Mouse (Mus musculus) midbrain, postnatal 0 days (tissue): Measurements from ENCODE around the gene Tppp2. TPM values are rescaled to one million over a fixed set of nuclear protein-coding genes. Genes with fewer than 3 reads are reported as not detected.

Source experiments
- ATAC-seq: fragments of 200-750 bp; cut with Nextera tagmentation; 2 replicates; pipeline ENCODE4 v1.8.0; 2017; ENCODE audit warnings: moderate number of reproducible peaks, mild to moderate bottlenecking, moderate TSS enrichment, moderate library complexity; ENCODE audit not compliant: low FRiP score
- DNase-seq: peaks from one replicate; pipeline ENCODE4 v3.0.0-alpha.2; 2015; ENCODE audit warnings: low spot score
- H3K27ac ChIP-seq: fragments of 300-500 bp; sonication (generic); 2 replicates; pipeline ENCODE4 v1.5.1; 2014; ENCODE audit warnings: low read depth, mild to moderate bottlenecking, low read length, mixed read lengths
- H3K27me3 ChIP-seq: fragments of 300-500 bp; sonication (generic); 2 replicates; pipeline ENCODE4 v1.6.1; 2014; ENCODE audit warnings: low read length, control low read depth, mixed read lengths; ENCODE audit not compliant: insufficient read depth
- H3K36me3 ChIP-seq: fragments of 300-500 bp; sonication (generic); 2 replicates; pipeline ENCODE4 v1.6.1; 2014; ENCODE audit warnings: low read length, control low read depth, mixed read lengths; ENCODE audit not compliant: insufficient read depth
- H3K4me1 ChIP-seq: fragments of 300-500 bp; sonication (generic); 2 replicates; pipeline ENCODE4 v1.6.1; 2014; ENCODE audit warnings: mild to moderate bottlenecking, control low read depth, antibody characterized with exemption, low read length, mixed read lengths; ENCODE audit not compliant: insufficient read depth
- H3K4me2 ChIP-seq: fragments of 300-500 bp; sonication (generic); 2 replicates; pipeline ENCODE4 v1.6.1; 2014; ENCODE audit warnings: low read depth, mild to moderate bottlenecking, low read length, mixed read lengths; ENCODE audit not compliant: poor library complexity, severe bottlenecking
- H3K4me3 ChIP-seq: fragments of 300-500 bp; sonication (generic); 2 replicates; pipeline ENCODE4 v1.5.1; 2014; ENCODE audit warnings: low read depth, mild to moderate bottlenecking, low read length, moderate library complexity
- H3K9ac ChIP-seq: fragments of 300-500 bp; sonication (generic); replicated peaks from 2 replicates; pipeline ENCODE4 v1.6.1; 2014; ENCODE audit warnings: mild to moderate bottlenecking, low read length, moderate library complexity, mixed read lengths; ENCODE audit not compliant: poor library complexity, severe bottlenecking
- H3K9me3 ChIP-seq: fragments of 300-500 bp; sonication (generic); 2 replicates; pipeline ENCODE4 v1.6.1; 2016; ENCODE audit warnings: low read length, control low read depth
- CTCF ChIP-seq: IDR thresholded peaks from 2 replicates; pipeline ENCODE4 v1.5.1; 2016; ENCODE audit warnings: antibody characterized with exemption, mild to moderate bottlenecking
- WGBS: fragments of 180-500 bp; shearing (Covaris S2); extraction: QIAGEN DNeasy Blood & Tissue Kit; methylation state at CpG from one replicate; pipeline ENCODE4 v1.1.7; 2014; 5-methylcytosine and 5-hydroxymethylcytosine counted together
- polyA plus RNA-seq: library from polyadenylated mRNA; unstranded; fragments of >200 nt; fragmentation: Nextera tagmentation; extraction: Ambion mirVana; gene quantifications from 2 replicates; pipeline ENCODE4 v1.2.1, GENCODE M21; 2015
- total RNA-seq: library from RNA; depleted of rRNA; stranded (reverse); fragments of >200 nt; gene quantifications from 2 replicates; pipeline ENCODE4 v1.2.3, GENCODE M21; 2014; rRNA removed

The Tppp2 gene
- total and polyA plus RNA-seq, 2 experiments from 2014 or later, result not detected

DNA sequence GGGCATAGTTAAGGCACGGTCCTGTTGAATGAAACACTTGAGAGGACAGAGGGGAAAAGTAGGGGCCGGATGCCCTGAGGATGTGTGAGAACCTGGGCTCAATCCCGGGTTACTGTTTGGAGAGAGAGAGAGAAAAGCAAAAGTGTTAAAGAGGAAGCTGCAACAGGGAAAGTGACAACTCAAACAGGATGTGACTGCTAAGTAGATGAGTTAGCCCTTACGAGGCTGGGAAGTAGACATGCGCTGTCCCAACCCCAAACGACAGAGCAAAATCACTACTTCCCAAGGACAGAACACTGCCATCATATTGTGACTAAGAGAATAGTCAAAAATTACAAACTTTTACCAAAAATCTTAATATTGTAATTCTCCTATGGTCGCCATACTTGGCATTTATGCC, 24.0 kb downstream of the Tppp2 start:
- H3K9me3 ChIP-seq, result no peaks in the 10 kb centered on the region

DNA sequence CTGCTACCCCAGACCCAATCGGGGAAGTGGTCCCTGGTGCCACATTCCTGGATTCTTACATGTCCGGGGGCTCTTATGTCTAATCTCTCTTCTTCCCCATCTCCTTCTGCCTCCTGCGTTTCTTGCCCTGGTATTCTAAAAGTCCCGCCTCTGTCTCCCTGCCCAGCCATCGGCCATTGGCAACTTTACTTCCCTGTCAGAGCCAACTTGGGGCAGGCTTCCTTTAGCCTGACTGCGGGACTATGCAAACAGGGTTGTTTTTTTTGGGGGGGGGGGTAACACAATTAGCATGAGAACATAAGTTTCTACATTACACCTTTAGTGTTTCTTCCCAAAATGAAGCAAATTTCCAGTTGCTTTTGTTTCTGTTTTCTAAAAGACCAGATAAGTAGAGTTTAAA, 25.1 kb downstream of the Tppp2 start:
- ATAC-seq (no peak), DNase-seq (no peak)
- H3K9me3 ChIP-seq, result no peaks in the 10 kb centered on the region
- no peak overlapping the region for H3K4me2 ChIP-seq
- no peaks in the 10 kb centered on the region for H3K36me3 ChIP-seq
- H3K9ac ChIP-seq, result no peak overlapping the region
- 79% methylated on average over 6 of the region's 6 CpGs for WGBS
- H3K27me3 ChIP-seq, result no peaks in the 10 kb centered on the region
- H3K27ac ChIP-seq, result no peak overlapping the region
- no peak overlapping the region for H3K4me3 ChIP-seq
- no peak for TF ChIP-seq CTCF
- H3K4me1 ChIP-seq, result no peaks in the 10 kb centered on the region

More for the DNA sequence above, 24.0 kb downstream of the Tppp2 start:
- 74% methylated on average over 7 of the region's 7 CpGs for WGBS
- Histone ChIP-seq H3K9ac (no peak overlapping the region), H3K4me1 (no peaks in the 10 kb centered on the region), H3K4me3 (no peak overlapping the region), H3K36me3 (no peaks in the 10 kb centered on the region), H3K27me3 (no peaks in the 10 kb centered on the region), H3K4me2 (no peak overlapping the region), H3K27ac (no peak overlapping the region)
- DNase-seq (no peak), ATAC-seq (no peak)
- TF ChIP-seq CTCF, result no peak

DNA sequence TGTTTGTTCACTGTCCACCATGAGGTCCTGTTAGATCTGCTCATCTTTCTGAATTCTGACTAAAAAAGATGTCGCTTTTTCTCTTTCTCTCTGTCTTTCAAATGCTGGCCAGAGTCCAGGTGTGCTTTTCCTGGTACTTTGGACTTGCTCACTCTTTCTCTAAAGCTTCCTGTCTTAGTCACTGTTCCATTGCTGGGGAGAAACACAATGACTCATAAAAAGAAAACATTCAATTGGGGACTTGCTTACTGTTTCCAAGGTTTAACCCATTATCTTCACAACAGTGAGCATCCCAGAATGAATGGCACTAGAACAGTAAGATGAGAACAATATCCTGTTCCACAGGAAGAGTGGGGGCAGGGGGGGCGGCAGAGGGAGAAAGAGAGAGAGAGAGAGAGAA, 42.1 kb downstream of the Tppp2 start:
- Histone ChIP-seq H3K4me1 (no peaks in the 10 kb centered on the region), H3K27me3 (no peaks in the 10 kb centered on the region), H3K27ac (no peak overlapping the region), H3K36me3 (no peaks in the 10 kb centered on the region), H3K4me2 (no peak overlapping the region), H3K4me3 (no peak overlapping the region), H3K9me3 (no peaks in the 10 kb centered on the region), H3K9ac (no peak overlapping the region)
- WGBS, result 89% methylated on average over 2 of the region's 2 CpGs
- TF ChIP-seq CTCF, result no peak
- no peak for ATAC-seq
- no peak for DNase-seq

DNA sequence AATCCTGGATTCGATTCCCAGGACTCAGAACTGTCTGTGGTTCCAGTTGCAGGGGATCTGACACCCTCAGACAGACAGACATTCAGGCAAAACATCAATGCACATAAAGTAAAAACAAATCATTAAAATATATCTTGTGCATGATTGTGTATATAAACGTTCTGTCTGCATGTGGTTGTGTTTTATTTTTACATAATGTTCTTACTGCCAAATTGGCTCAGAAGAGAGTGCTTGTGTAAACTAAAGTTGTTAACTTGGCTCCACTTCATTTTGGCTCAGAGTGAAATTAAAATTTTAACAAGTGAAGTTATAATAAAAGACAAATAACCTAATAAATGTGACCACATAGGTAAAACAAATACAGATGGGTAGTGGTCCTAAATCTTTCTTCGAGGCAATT, 49.2 kb downstream of the Tppp2 start:
- H3K9ac ChIP-seq, result no peak overlapping the region
- H3K27ac ChIP-seq, result no peak overlapping the region
- H3K4me3 ChIP-seq, result no peak overlapping the region
- WGBS, result 88% methylated on average over 3 of the region's 3 CpGs
- no peak overlapping the region for H3K4me2 ChIP-seq
- H3K27me3 ChIP-seq, result no peaks in the 10 kb centered on the region
- H3K9me3 ChIP-seq, result no peaks in the 10 kb centered on the region
- ATAC-seq (no peak), DNase-seq (no peak)
- no peaks in the 10 kb centered on the region for H3K4me1 ChIP-seq
- no peaks in the 10 kb centered on the region for H3K36me3 ChIP-seq
- no peak for TF ChIP-seq CTCF

Other genes with a start within 250 kb of the Tppp2 start
- not detected in 2 replicates for gene Gm17079, start 223.0 kb upstream of the Tppp2 start, total RNA-seq
- gene Gm17079, start 223.0 kb upstream of the Tppp2 start, polyA plus RNA-seq, result not detected in 2 replicates
- not detected in 2 replicates for gene Gm5800, start 201.2 kb upstream of the Tppp2 start, total RNA-seq
- gene Gm5800, start 201.2 kb upstream of the Tppp2 start, polyA plus RNA-seq, result not detected in 2 replicates
- gene Ang4, start 144.8 kb upstream of the Tppp2 start, total RNA-seq, result not detected in 2 replicates
- not detected in 2 replicates for gene Ang4, start 144.8 kb upstream of the Tppp2 start, polyA plus RNA-seq
- gene AY358078, start 118.4 kb upstream of the Tppp2 start, total RNA-seq, result not detected in 2 replicates
- not detected in 2 replicates for gene AY358078, start 118.4 kb upstream of the Tppp2 start, polyA plus RNA-seq
- not detected in 2 replicates for gene Ear6, start 64.7 kb upstream of the Tppp2 start, total RNA-seq
- not detected in 2 replicates for gene Ear6, start 64.7 kb upstream of the Tppp2 start, polyA plus RNA-seq
- gene Mettl17, start 33.6 kb upstream of the Tppp2 start, total RNA-seq, result 68.2 and 71.6 TPM in 2 replicates
- gene Mettl17, start 33.6 kb upstream of the Tppp2 start, polyA plus RNA-seq, result 70.3 and 91.4 TPM in 2 replicates
- 2.7 and 3.2 TPM in 2 replicates for gene Slc39a2, start 25.5 kb upstream of the Tppp2 start, total RNA-seq
- 0.70 and 0.84 TPM in 2 replicates for gene Slc39a2, start 25.5 kb upstream of the Tppp2 start, polyA plus RNA-seq
- gene Ndrg2, start 4.3 kb upstream of the Tppp2 start, total RNA-seq, result 403 and 449 TPM in 2 replicates
- 356 and 413 TPM in 2 replicates for gene Ndrg2, start 4.3 kb upstream of the Tppp2 start, polyA plus RNA-seq
- not detected in 2 replicates for gene Rnase13, start 4.3 kb downstream of the Tppp2 start, total RNA-seq
- gene Rnase13, start 4.3 kb downstream of the Tppp2 start, polyA plus RNA-seq, result 0.11 TPM in 1 of 2 replicates, not detected in the other
- 93.8 and 108 TPM in 2 replicates for gene Arhgef40, start 66.3 kb downstream of the Tppp2 start, total RNA-seq
- 58.0 and 66.1 TPM in 2 replicates for gene Arhgef40, start 66.3 kb downstream of the Tppp2 start, polyA plus RNA-seq
- gene Tmem253, start 97.2 kb downstream of the Tppp2 start, total RNA-seq, result not detected in 2 replicates
- gene Tmem253, start 97.2 kb downstream of the Tppp2 start, polyA plus RNA-seq, result 0.18 and 0.81 TPM in 2 replicates
- 60.4 and 65.5 TPM in 2 replicates for gene Zfp219, start 102.3 kb downstream of the Tppp2 start, total RNA-seq
- 23.5 TPM in 2 replicates for gene Zfp219, start 102.3 kb downstream of the Tppp2 start, polyA plus RNA-seq
- gene Olfr221, start 124.0 kb downstream of the Tppp2 start, total RNA-seq, result not detected in 2 replicates
- gene Olfr221, start 124.0 kb downstream of the Tppp2 start, polyA plus RNA-seq, result not detected in 2 replicates
- 57.6 and 69.2 TPM in 2 replicates for gene Hnrnpc, start 185.6 kb downstream of the Tppp2 start, total RNA-seq
- gene Hnrnpc, start 185.6 kb downstream of the Tppp2 start, polyA plus RNA-seq, result 242 and 258 TPM in 2 replicates
- 5.5 and 6.4 TPM in 2 replicates for gene Rpgrip1, start 192.3 kb downstream of the Tppp2 start, total RNA-seq
- 55.9 and 59.8 TPM in 2 replicates for gene Rpgrip1, start 192.3 kb downstream of the Tppp2 start, polyA plus RNA-seq